Mouse (Mus musculus): ENCODE measurements around the gene Ednra. TPM values are rescaled to one million over a fixed set of nuclear protein-coding genes. Genes with fewer than 3 reads are reported as not detected.
"Not testable (repeated sequence)": the region's sequence is repeated elsewhere in the genome, so short reads cannot be mapped to it uniquely, and the experiment has no call there.

Gene Ednra
- total and polyA plus RNA-seq, 2 experiments from 2014 or later = 3.5 to 3.8 TPM

DNA sequence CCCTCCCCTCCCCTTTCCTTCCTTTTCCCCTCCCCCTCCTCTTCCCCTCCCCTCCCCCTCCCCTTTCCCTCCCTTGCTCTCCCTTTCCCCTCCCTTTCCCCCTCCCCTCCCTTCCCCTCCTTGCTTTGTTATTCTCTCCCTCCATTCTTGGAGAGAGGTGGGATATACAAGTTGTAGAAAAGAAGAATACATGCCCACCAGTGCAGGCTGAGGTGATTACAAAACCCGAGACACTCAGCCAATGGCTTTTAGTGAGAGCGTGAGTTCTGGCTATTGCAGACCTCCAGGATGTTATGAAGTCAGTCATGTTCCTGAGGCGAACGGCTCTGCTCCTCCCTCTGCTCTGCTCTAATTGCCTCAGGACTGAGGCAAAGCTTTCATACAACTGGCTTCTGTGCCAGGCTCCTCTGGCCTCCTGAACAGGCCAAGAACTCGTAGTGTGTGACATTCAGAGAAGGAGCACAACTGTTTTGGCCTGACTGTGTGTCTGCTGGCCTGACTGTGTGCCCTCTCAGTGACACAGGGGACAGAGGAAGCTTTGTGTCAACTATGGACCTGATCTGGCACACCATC is 28.7 kb downstream of the Ednra start:
- H3K36me3 ChIP-seq (ENCODE audit: insufficient read depth) = no peaks in the 10 kb centered on the region
- no peaks in the 10 kb centered on the region for H3K27me3 ChIP-seq (ENCODE audit: insufficient read depth, low read length)
- DNase-seq = no peak
- H3K4me2 ChIP-seq (ENCODE audit: low read depth) = no peak overlapping the region
- no peak for ATAC-seq
- WGBS = 24% methylated on average over 5 of the region's 5 CpGs
- no peak for TF ChIP-seq CTCF (IDR thresholded peaks at IDR 0.05; ENCODE audit: low read depth)
- no peak overlapping the region for H3K27ac ChIP-seq (ENCODE audit: low read depth, low read length)
- no peaks in the 10 kb centered on the region for H3K9me3 ChIP-seq (ENCODE audit: low read length)
- no peaks in the 10 kb centered on the region for H3K4me1 ChIP-seq (ENCODE audit: insufficient read depth)
- H3K9ac ChIP-seq = no peak overlapping the region
- H3K4me3 ChIP-seq (ENCODE audit: low read depth, low read length) = no peak overlapping the region

- Histone ChIP-seq H3K9me3 (ENCODE audit: low read length) (no peaks in the 10 kb centered on the region), H3K4me1 (ENCODE audit: insufficient read depth) (no peaks in the 10 kb centered on the region), H3K27me3 (ENCODE audit: insufficient read depth, low read length) (no peaks in the 10 kb centered on the region), H3K4me2 (ENCODE audit: low read depth) (no peak overlapping the region), H3K9ac (no peak overlapping the region), H3K27ac (ENCODE audit: low read depth, low read length) (no peak overlapping the region), H3K4me3 (ENCODE audit: low read depth, low read length) (no peak overlapping the region), H3K36me3 (ENCODE audit: insufficient read depth) (no peaks in the 10 kb centered on the region)
- 80% methylated on average over 3 of the region's 3 CpGs for WGBS
- DNase-seq = no peak
- no peak for ATAC-seq
- no peak for TF ChIP-seq CTCF (IDR thresholded peaks at IDR 0.05; ENCODE audit: low read depth)
Observed at GRCm38 (mm10) chr8:77695070-77695469, 29.2 kb downstream of the Ednra start.

DNA sequence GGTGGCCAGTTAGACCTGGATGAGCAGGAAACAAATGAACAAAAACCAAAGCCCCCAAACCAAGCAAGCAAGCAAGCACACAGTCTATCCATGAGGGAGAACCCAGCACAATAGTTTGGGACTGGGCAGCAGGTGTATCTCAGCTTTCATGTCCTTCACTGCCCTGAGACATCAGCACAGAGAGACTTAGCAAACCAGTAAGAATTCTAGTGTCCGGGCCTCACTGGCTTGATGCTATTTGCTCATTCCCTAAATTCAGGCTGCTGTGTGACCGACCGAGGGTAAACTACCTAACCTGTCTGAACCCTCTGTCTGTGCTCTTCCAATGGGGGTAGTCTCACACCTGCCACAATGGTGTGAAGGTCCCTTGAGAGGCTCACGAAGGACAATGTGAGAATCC is 29.7 kb downstream of the Ednra start:
- no peak overlapping the region for H3K27ac ChIP-seq (ENCODE audit: low read depth, low read length)
- DNase-seq (no peak), ATAC-seq (no peak)
- no peak overlapping the region for H3K4me3 ChIP-seq (ENCODE audit: low read depth, low read length)
- H3K4me1 ChIP-seq (ENCODE audit: insufficient read depth) = no peaks in the 10 kb centered on the region
- H3K4me2 ChIP-seq (ENCODE audit: low read depth) = no peak overlapping the region
- no peak for TF ChIP-seq CTCF (IDR thresholded peaks at IDR 0.05; ENCODE audit: low read depth)
- no peak overlapping the region for H3K9ac ChIP-seq
- 90% methylated on average over 4 of the region's 4 CpGs for WGBS
- no peaks in the 10 kb centered on the region for H3K9me3 ChIP-seq (ENCODE audit: low read length)
- H3K36me3 ChIP-seq (ENCODE audit: insufficient read depth) = no peaks in the 10 kb centered on the region
- no peaks in the 10 kb centered on the region for H3K27me3 ChIP-seq (ENCODE audit: insufficient read depth, low read length)

- WGBS = 93% methylated on average over 7 of the region's 7 CpGs
- not testable (repeated sequence) for H3K4me3 ChIP-seq (ENCODE audit: low read depth, low read length); H3K27me3 ChIP-seq (ENCODE audit: insufficient read depth, low read length); H3K27ac ChIP-seq (ENCODE audit: low read depth, low read length); ATAC-seq; H3K4me1 ChIP-seq (ENCODE audit: insufficient read depth); H3K36me3 ChIP-seq (ENCODE audit: insufficient read depth); DNase-seq; H3K4me2 ChIP-seq (ENCODE audit: low read depth); H3K9me3 ChIP-seq (ENCODE audit: low read length); H3K9ac ChIP-seq
Observed at GRCm38 (mm10) chr8:77689421-77690059, 34.7 kb downstream of the Ednra start.

GRCm38 (mm10) chr8:77688978-77689377 is 35.3 kb downstream of the Ednra start:
- H3K27me3 ChIP-seq (ENCODE audit: insufficient read depth, low read length) = no peaks in the 10 kb centered on the region
- H3K4me3 ChIP-seq (ENCODE audit: low read depth, low read length) = no peak overlapping the region
- no peak for TF ChIP-seq CTCF (IDR thresholded peaks at IDR 0.05; ENCODE audit: low read depth)
- H3K9me3 ChIP-seq (ENCODE audit: low read length) = no peaks in the 10 kb centered on the region
- H3K4me1 ChIP-seq (ENCODE audit: insufficient read depth) = no peaks in the 10 kb centered on the region
- ATAC-seq (no peak), DNase-seq (no peak)
- no peak overlapping the region for H3K9ac ChIP-seq
- H3K4me2 ChIP-seq (ENCODE audit: low read depth) = no peak overlapping the region
- no peaks in the 10 kb centered on the region for H3K36me3 ChIP-seq (ENCODE audit: insufficient read depth)
- no peak overlapping the region for H3K27ac ChIP-seq (ENCODE audit: low read depth, low read length)
- 68% methylated on average over 5 of the region's 5 CpGs for WGBS

- no peak overlapping the region for H3K4me2 ChIP-seq (ENCODE audit: low read depth)
- TF ChIP-seq CTCF (IDR thresholded peaks at IDR 0.05; ENCODE audit: low read depth) = no peak
- H3K27ac ChIP-seq (ENCODE audit: low read depth, low read length) = no peak overlapping the region
- WGBS = 91% methylated on average over 6 of the region's 6 CpGs
- no peak overlapping the region for H3K4me3 ChIP-seq (ENCODE audit: low read depth, low read length)
- no peaks in the 10 kb centered on the region for H3K4me1 ChIP-seq (ENCODE audit: insufficient read depth)
- no peaks in the 10 kb centered on the region for H3K27me3 ChIP-seq (ENCODE audit: insufficient read depth, low read length)
- H3K9ac ChIP-seq = no peak overlapping the region
- H3K36me3 ChIP-seq (ENCODE audit: insufficient read depth) = no peaks in the 10 kb centered on the region
- ATAC-seq (no peak), DNase-seq (no peak)
- no peaks in the 10 kb centered on the region for H3K9me3 ChIP-seq (ENCODE audit: low read length)
Observed at GRCm38 (mm10) chr8:77684372-77684771, 39.9 kb downstream of the Ednra start.

GRCm38 (mm10) chr8:77683356-77684106 is 40.7 kb downstream of the Ednra start:
- no peak for ATAC-seq
- 76% methylated on average over 6 of the region's 6 CpGs for WGBS
- DNase-seq = no peak
- Histone ChIP-seq H3K27ac (ENCODE audit: low read depth, low read length) (no peak overlapping the region), H3K27me3 (ENCODE audit: insufficient read depth, low read length) (no peaks in the 10 kb centered on the region), H3K4me1 (ENCODE audit: insufficient read depth) (no peaks in the 10 kb centered on the region), H3K4me2 (ENCODE audit: low read depth) (no peak overlapping the region), H3K9ac (no peak overlapping the region), H3K9me3 (ENCODE audit: low read length) (no peaks in the 10 kb centered on the region), H3K4me3 (ENCODE audit: low read depth, low read length) (no peak overlapping the region), H3K36me3 (ENCODE audit: insufficient read depth) (no peaks in the 10 kb centered on the region)
- TF ChIP-seq CTCF (IDR thresholded peaks at IDR 0.05; ENCODE audit: low read depth) = no peak

Data from forebrain, postnatal 0 days (tissue).